Mouse (Mus musculus): Measurements from ENCODE around the gene Smarca1. TPM values are rescaled to one million over a fixed set of nuclear protein-coding genes. Genes with fewer than 3 reads are reported as not detected.

Smarca1 gene
- polyA plus RNA-seq, 1 experiment, result 2.0 TPM

DNA sequence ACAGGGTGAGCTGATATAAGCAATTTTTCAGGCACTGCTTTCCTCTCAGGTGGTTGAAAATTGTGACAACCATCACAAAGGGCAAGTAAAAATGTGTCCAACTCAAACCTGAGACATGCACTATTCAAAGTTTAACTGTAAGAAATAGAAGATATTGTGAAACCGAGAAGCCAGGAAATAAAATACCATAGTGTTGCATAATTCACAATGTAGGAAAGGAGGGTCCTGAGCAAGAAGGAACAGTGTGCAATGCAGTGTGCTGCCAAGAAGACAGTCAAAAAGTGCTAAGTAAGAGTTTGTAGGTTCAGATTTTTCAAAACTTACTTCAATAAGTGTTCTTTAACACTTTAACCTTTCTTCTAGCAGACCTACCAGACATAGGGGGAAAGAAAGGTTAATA, 128.3 kb downstream of the Smarca1 start:
- DNase-seq (ENCODE audit: low spot score), result no peak

DNA sequence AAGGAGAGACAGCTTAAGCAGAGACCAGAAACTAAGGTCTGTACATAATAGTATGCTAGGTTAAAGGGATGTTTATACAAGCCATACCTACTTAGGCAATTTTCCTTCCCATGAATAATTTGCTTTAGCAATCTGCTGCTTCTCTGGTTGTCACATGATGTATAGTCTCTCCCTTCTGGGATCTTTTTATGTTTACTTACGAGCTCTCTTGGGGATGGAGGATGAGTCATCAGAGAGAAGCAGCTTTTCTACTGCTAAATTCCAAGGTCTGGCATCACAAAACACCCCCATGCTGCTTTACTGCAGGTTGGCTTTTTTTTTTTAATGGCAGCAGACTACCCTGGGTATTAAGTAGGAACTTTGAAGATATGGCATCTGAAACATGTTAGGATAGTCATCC, 132.6 kb downstream of the Smarca1 start:
- DNase-seq (ENCODE audit: low spot score), result no peak

Other genes starting within 250 kb of the Smarca1 start
- 36.0 and 38.6 TPM in 2 replicates for gene Ocrl, start 19.4 kb upstream of the Smarca1 start, polyA plus RNA-seq (2012; rRNA removed)
- gene Apln, start 141.9 kb upstream of the Smarca1 start, polyA plus RNA-seq (2012; rRNA removed), result 2.3 and 2.5 TPM in 2 replicates
- 2.1 and 3.0 TPM in 2 replicates for gene Xpnpep2, start 215.8 kb upstream of the Smarca1 start, polyA plus RNA-seq (2012; rRNA removed)